Mouse (Mus musculus) gastrocnemius, adult 2 months (tissue): ENCODE measurements around the gene Erf. TPM values are rescaled to one million over a fixed set of nuclear protein-coding genes. Genes with fewer than 3 reads are reported as not detected.

ENCODE experiments used
- DNase-seq: peaks from one replicate; pipeline ENCODE4 v3.0.0; 2022
- H3K27ac ChIP-seq: fragments of 200-600 bp; 2 replicates; pipeline ENCODE4 v1.8.1; 2022; ENCODE audit warnings: mild to moderate bottlenecking
- H3K4me3 ChIP-seq: fragments of 200-600 bp; 2 replicates; pipeline ENCODE4 v1.8.1; 2022; ENCODE audit warnings: mild to moderate bottlenecking, moderate library complexity
- CTCF ChIP-seq: fragments of 200-600 bp; IDR thresholded peaks from 2 replicates; pipeline ENCODE4 v1.8.1; 2022; ENCODE audit warnings: antibody characterized with exemption, mild to moderate bottlenecking, moderate library complexity
- intact Hi-C: fragments of 180-260 bp; cut with DNase I; formaldehyde crosslinking; loops from one replicate; pipeline ENCODE4 v1.15.1; 2025
- microRNA-seq: library from miRNA; unstranded; fragments of <30 nt; microRNA quantifications from one replicate; pipeline ENCODE4 v1.2.0, GENCODE M21; 2021
- total RNA-seq, 2 experiments: library from RNA; stranded (reverse); gene quantifications; 2 replicates each; pipeline ENCODE4 v1.2.3; 2021

Erf gene
- total RNA-seq, 2 experiments from 2014 or later: 5.4 to 7.4 TPM

DNA sequence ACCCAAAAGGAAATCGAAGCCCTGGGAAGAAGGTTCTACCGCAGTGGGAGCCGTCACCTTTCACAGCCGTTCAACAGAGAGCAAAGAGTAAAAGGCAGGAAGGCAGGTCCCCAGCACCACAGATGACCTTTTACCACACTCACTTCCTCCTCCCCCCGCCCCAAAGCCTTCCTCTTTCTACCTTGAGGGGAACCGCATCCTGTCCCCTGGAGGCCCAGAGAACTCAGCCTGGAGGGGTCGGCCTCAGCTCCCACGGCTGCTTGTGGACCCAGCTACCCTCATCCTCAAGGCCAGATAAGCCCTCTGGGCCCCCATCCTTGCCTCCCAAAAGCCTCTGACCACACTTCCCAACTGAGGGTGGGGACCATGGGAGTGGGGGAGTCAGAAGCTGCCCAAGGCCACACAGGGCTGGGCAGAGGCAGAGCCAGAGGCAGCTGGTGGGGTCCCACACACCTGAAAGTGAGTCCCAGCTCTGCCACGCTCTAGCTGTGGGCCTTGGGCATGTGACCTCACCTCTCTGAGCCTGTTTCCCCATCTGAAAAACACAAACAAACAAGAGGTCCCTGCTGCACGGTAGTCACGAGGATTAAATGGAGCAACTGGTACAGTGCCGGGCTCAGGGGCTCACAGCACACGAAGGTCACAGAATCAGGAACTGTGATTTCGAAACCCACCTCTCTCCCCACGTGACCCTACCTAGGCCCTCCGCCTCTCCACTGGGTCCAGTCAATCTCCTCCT is 45.0 kb downstream of the Erf start:
- intact Hi-C loops: no loop called here
- no peak for TF ChIP-seq CTCF
- DNase-seq: no peak
- no peak overlapping the region for H3K4me3 ChIP-seq
- peak overlapping the region; percentile 28; the same call in 1 of the 2 replicates for H3K27ac ChIP-seq

- DNase-seq: no peak
- intact Hi-C loops: no loop called here
- H3K4me3 ChIP-seq: no peak overlapping the region
- H3K27ac ChIP-seq: no peak overlapping the region
- TF ChIP-seq CTCF: no peak
Observed at GRCm38 (mm10) chr7:25203624-25204023, 46.9 kb downstream of the Erf start.

GRCm38 (mm10) chr7:25197384-25198018 is 53.1 kb downstream of the Erf start:
- no peak for DNase-seq
- intact Hi-C loops: no loop called here
- no peak overlapping the region for H3K4me3 ChIP-seq
- H3K27ac ChIP-seq: no peak overlapping the region
- no peak for TF ChIP-seq CTCF

GRCm38 (mm10) chr7:25196107-25196506 is 54.5 kb downstream of the Erf start:
- DNase-seq: no peak
- H3K4me3 ChIP-seq: no peak overlapping the region
- intact Hi-C loops: no loop called here
- no peak for TF ChIP-seq CTCF
- no peak overlapping the region for H3K27ac ChIP-seq

- H3K27ac ChIP-seq: no peak overlapping the region
- no peak overlapping the region for H3K4me3 ChIP-seq
- intact Hi-C loops: no loop called here
- TF ChIP-seq CTCF: no peak
- DNase-seq: no peak
Observed at GRCm38 (mm10) chr7:25195148-25195547, 55.4 kb downstream of the Erf start.

Small RNA genes within 50 kb of the gene (microRNA-seq; reads per million reads assigned to microRNA genes)
- gene Mir7048: not detected

Other genes starting within 250 kb of the Erf start
- gene Atp1a3, start 244.8 kb downstream of the Erf start, total RNA-seq: not detected
- 1 to 10 TPM; 2.4 to 3.1 TPM for gene Grik5, start 178.4 kb downstream of the Erf start, total RNA-seq
- gene Zfp574, start 178.2 kb downstream of the Erf start, total RNA-seq: 1 to 10 TPM; 7.2 to 9.2 TPM
- under 1 TPM; 0.08 to 0.13 TPM for gene Pou2f2, start 71.0 kb downstream of the Erf start, total RNA-seq
- gene Dedd2, start 30.1 kb downstream of the Erf start, total RNA-seq: 1 to 10 TPM; 9.3 to 9.4 TPM
- gene Zfp526, start 29.3 kb downstream of the Erf start, total RNA-seq: 1 to 10 TPM; 5.5 to 6.1 TPM
- gene Gsk3a, start 12.9 kb downstream of the Erf start, total RNA-seq: 10 to 100 TPM; 74.1 to 77.4 TPM
- gene Cic, start 16.9 kb upstream of the Erf start, total RNA-seq: 10 to 100 TPM; 37.0 to 40.4 TPM
- gene Pafah1b3, start 47.2 kb upstream of the Erf start, total RNA-seq: under 1 TPM; 0.38 to 0.86 TPM
- not detected for gene Prr19, start 50.6 kb upstream of the Erf start, total RNA-seq
- gene Tmem145, start 55.3 kb upstream of the Erf start, total RNA-seq: not detected
- gene Megf8, start 66.4 kb upstream of the Erf start, total RNA-seq: 10 to 100 TPM; 16.9 to 19.6 TPM
- not detected for gene Cnfn, start 119.0 kb upstream of the Erf start, total RNA-seq
- gene Lipe, start 147.9 kb upstream of the Erf start, total RNA-seq: 10 to 100 TPM; 13.4 to 17.9 TPM
- not detected for gene Cxcl17, start 162.1 kb upstream of the Erf start, total RNA-seq
- gene Ceacam1, start 226.8 kb upstream of the Erf start, total RNA-seq: 1 to 10 TPM; 4.0 to 6.2 TPM